Mouse (Mus musculus) lung, adult 2 months (tissue): ENCODE results near the gene Dock4.

Source experiments
- CTCF ChIP-seq: fragments of 200-500 bp; IDR thresholded peaks from 2 replicates; pipeline ENCODE4 v1.5.1; 2011; ENCODE audit warnings: mild to moderate bottlenecking, low read length, control low read depth; ENCODE audit not compliant: insufficient read depth
- POLR2A ChIP-seq: fragments of 200-500 bp; IDR thresholded peaks from 2 replicates; pipeline ENCODE4 v1.6.1; 2011; ENCODE audit warnings: low read depth, mild to moderate bottlenecking, control low read depth, low read length, borderline replicate concordance; ENCODE audit errors: extremely low read depth

GRCm38 (mm10) chr12:40838338-40838695 is 392.6 kb downstream of the Dock4 start:
- TF ChIP-seq CTCF (no peak), POLR2A (no peak)
